ENCODE assay signal across 11 mouse cellular contexts in the genomic region with DNA sequence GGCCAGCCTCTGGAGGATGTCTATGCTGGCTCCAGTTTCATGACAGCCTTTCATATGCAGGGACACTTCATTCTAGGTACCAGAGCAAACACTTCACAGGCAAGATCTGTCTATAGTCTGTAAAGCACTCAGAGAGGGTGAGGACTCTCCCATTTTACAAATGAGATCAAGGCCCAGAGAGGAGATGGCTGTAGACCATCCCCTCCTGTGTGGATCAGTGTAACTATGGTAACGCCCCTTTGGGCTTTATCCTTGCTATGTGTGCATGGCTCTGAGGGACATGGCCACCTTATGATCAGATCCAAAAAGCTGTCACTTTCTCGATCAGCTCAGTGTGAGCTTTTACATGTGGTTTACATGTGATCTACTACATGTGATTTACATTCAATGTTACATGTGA. TPM values are rescaled to one million over a fixed set of nuclear protein-coding genes. Genes with fewer than 3 reads are reported as not detected.
DNase-seq lines count a peak whose midpoint lies in the region; ATAC-seq lines count a peak whose summit lies in the region.
"Had no signal": no experiment of that assay in that cellular context is flagged by ENCODE, and none has a peak within 500 bp of the region (broad histone marks: within the 10 kb centered on the region; RNA-seq: fewer than 3 reads in every experiment).

No protein-coding gene starts in this region.

- DNase-seq in heart, adult 18-20 months = no peak
- no peak for DNase-seq in liver, embryonic 13.5 days
- DNase-seq in layer of hippocampus, adult 18-20 months (ENCODE audit: low spot score in 2 of 2) = no peak
- no peak for DNase-seq in adrenal gland, adult 18-20 months (ENCODE audit: low spot score in 2 of 2)
- DNase-seq: spleen, adult 18-20 months; thymus, postnatal 36 days had no signal

- H3K27me3 ChIP-seq in heart, embryonic 16.5 days (ENCODE audit: control insufficient read depth, insufficient read depth, low read length) = no peaks in the 10 kb centered on the region
- H3K27me3 ChIP-seq in neural tube, embryonic 13.5 days = no peaks in the 10 kb centered on the region
- no peaks in the 10 kb centered on the region for H3K27me3 ChIP-seq in neural tube, embryonic 15.5 days (replicated peaks)
- no peaks in the 10 kb centered on the region for H3K27me3 ChIP-seq in liver, embryonic 13.5 days

- 51% methylated on average over 2 of the region's 2 CpGs for WGBS in heart, embryonic 16.5 days
- 81% methylated on average over 2 of the region's 2 CpGs for WGBS in neural tube, embryonic 13.5 days
- 86% methylated on average over 2 of the region's 2 CpGs for WGBS in neural tube, embryonic 15.5 days
- whole genome bisulfite sequencing in liver, embryonic 13.5 days (ENCODE audit: insufficient replicate concordance) = 53% methylated on average over 2 of the region's 2 CpGs

- peaks cover 43% of the 10 kb centered on the region for H3K4me1 ChIP-seq in heart, embryonic 16.5 days (ENCODE audit: control insufficient read depth, insufficient read depth, low read length)
- H3K4me1 ChIP-seq in neural tube, embryonic 13.5 days (replicated peaks) = peaks cover 43% of the 10 kb centered on the region
- peaks cover 18% of the 10 kb centered on the region for H3K4me1 ChIP-seq in neural tube, embryonic 15.5 days
- peaks cover 56% of the 10 kb centered on the region for H3K4me1 ChIP-seq in liver, embryonic 13.5 days (replicated peaks)

- peak overlapping the region; percentile 8; the same call in 1 of the 2 replicates for H3K9ac ChIP-seq in heart, embryonic 16.5 days (ENCODE audit: low read length)
- H3K9ac ChIP-seq in neural tube, embryonic 13.5 days = 0 out of 2 replicates have a peak overlapping the region, but pooled peaks have one; percentile 12
- no peak overlapping the region for H3K9ac ChIP-seq in neural tube, embryonic 15.5 days (replicated peaks)
- H3K9ac ChIP-seq in liver, embryonic 13.5 days = no peak overlapping the region

- H3K9me3 ChIP-seq in heart, embryonic 16.5 days (replicated peaks; ENCODE audit: control insufficient read depth, low read length) = no peaks in the 10 kb centered on the region
- no peaks in the 10 kb centered on the region for H3K9me3 ChIP-seq in neural tube, embryonic 13.5 days
- H3K9me3 ChIP-seq in neural tube, embryonic 15.5 days (replicated peaks) = no peaks in the 10 kb centered on the region
- H3K9me3 ChIP-seq in liver, embryonic 13.5 days (replicated peaks) = no peaks in the 10 kb centered on the region

- H3K27ac ChIP-seq in heart, embryonic 16.5 days (ENCODE audit: low read length) = peak overlapping the region; percentile 88
- H3K27ac ChIP-seq in neural tube, embryonic 13.5 days (replicated peaks) = no peak overlapping the region
- no peak overlapping the region for H3K27ac ChIP-seq in neural tube, embryonic 15.5 days (replicated peaks)
- peak overlapping the region; percentile 64 for H3K27ac ChIP-seq in liver, embryonic 13.5 days

- H3K36me3 ChIP-seq in heart, embryonic 16.5 days (ENCODE audit: control insufficient read depth, insufficient read depth) = 0 out of 2 replicates have a peak, but pooled peaks cover 4% of the 10 kb centered on the region
- H3K36me3 ChIP-seq in neural tube, embryonic 13.5 days = no peaks in the 10 kb centered on the region
- H3K36me3 ChIP-seq in neural tube, embryonic 15.5 days = no peaks in the 10 kb centered on the region
- 0 out of 2 replicates have a peak, but pooled peaks cover 4% of the 10 kb centered on the region for H3K36me3 ChIP-seq in liver, embryonic 13.5 days

- no peak overlapping the region for H3K4me2 ChIP-seq in heart, embryonic 16.5 days (ENCODE audit: low read depth, low read length)
- H3K4me2 ChIP-seq in neural tube, embryonic 13.5 days = no peak overlapping the region
- H3K4me2 ChIP-seq in neural tube, embryonic 15.5 days = no peak overlapping the region
- no peak overlapping the region for H3K4me2 ChIP-seq in liver, embryonic 13.5 days

- no peak for ATAC-seq in heart, embryonic 16.5 days (replicated peaks; ENCODE audit: extremely low read depth, insufficient read depth, low FRiP score)
- ATAC-seq in neural tube, embryonic 13.5 days (ENCODE audit: low read depth) = no peak
- ATAC-seq in neural tube, embryonic 15.5 days (ENCODE audit: low FRiP score) = no peak
- no peak for ATAC-seq in liver, embryonic 13.5 days (ENCODE audit: low read depth)
- no peak for ATAC-seq in megakaryocyte-erythroid progenitor cell, adult 5-6 weeks (replicated peaks; ENCODE audit: low FRiP score, low TSS enrichment, poor library complexity, severe bottlenecking)

- no peak overlapping the region for H3K4me3 ChIP-seq in heart, embryonic 16.5 days (ENCODE audit: low read length)
- no peak overlapping the region for H3K4me3 ChIP-seq in neural tube, embryonic 13.5 days
- H3K4me3 ChIP-seq in neural tube, embryonic 15.5 days (replicated peaks) = no peak overlapping the region
- no peak overlapping the region for H3K4me3 ChIP-seq in liver, embryonic 13.5 days (replicated peaks)

RNA-seq across cellular contexts. Expression of a gene that starts 10.9 kb away (rescaled TPM):
- polyA plus RNA-seq in heart, embryonic 16.5 days (2015; fragmentation: Nextera tagmentation; extraction: Ambion mirVana) = 3.1 and 3.9 TPM in 2 replicates
- 1 to 10 TPM; 6.2 to 6.6 TPM for total RNA-seq in heart, adult 18-20 months (2021)
- 1.7 and 2.2 TPM in 2 replicates for polyA plus RNA-seq in neural tube, embryonic 13.5 days (2015; fragmentation: Nextera tagmentation; extraction: Ambion mirVana)
- polyA plus RNA-seq in neural tube, embryonic 15.5 days (2015; fragmentation: Nextera tagmentation; extraction: Ambion mirVana) = 0.87 and 1.9 TPM in 2 replicates
- polyA plus RNA-seq in liver, embryonic 13.5 days (2015; fragmentation: Nextera tagmentation; extraction: Ambion mirVana) = 0.86 and 1.0 TPM in 2 replicates
- total RNA-seq in layer of hippocampus, adult 18-20 months (2021) = 1 to 10 TPM in 1 of 2 experiments, under 1 TPM in 1; 0.99 to 1.4 TPM
- total RNA-seq in megakaryocyte-erythroid progenitor cell, adult 5-6 weeks (2014; fragmentation: Nextera tagmentation) = 0.30 and 1.2 TPM in 2 replicates
- not detected in 2 replicates for total RNA-seq in megakaryocyte-erythroid progenitor cell, adult 5-6 weeks (2017)
- total RNA-seq in adrenal gland, adult 18-20 months (2021) = 10 to 100 TPM; 12.0 to 18.1 TPM

RNA-seq across cellular contexts. Expression of a gene that starts 56.1 kb away (rescaled TPM):
- 0.58 and 0.87 TPM in 2 replicates for polyA plus RNA-seq in heart, embryonic 16.5 days (2015; fragmentation: Nextera tagmentation; extraction: Ambion mirVana)
- 1 to 10 TPM; 3.1 to 3.7 TPM for total RNA-seq in heart, adult 18-20 months (2021)
- polyA plus RNA-seq in neural tube, embryonic 13.5 days (2015; fragmentation: Nextera tagmentation; extraction: Ambion mirVana) = 12.6 and 14.2 TPM in 2 replicates
- polyA plus RNA-seq in neural tube, embryonic 15.5 days (2015; fragmentation: Nextera tagmentation; extraction: Ambion mirVana) = 35.2 and 42.5 TPM in 2 replicates
- polyA plus RNA-seq in liver, embryonic 13.5 days (2015; fragmentation: Nextera tagmentation; extraction: Ambion mirVana) = 0.09 TPM in 1 of 2 replicates, not detected in the other
- total RNA-seq in layer of hippocampus, adult 18-20 months (2021) = 1 to 10 TPM; 3.1 to 3.9 TPM
- total RNA-seq in megakaryocyte-erythroid progenitor cell, adult 5-6 weeks (2014; fragmentation: Nextera tagmentation) = not detected in 2 replicates
- not detected in 2 replicates for total RNA-seq in megakaryocyte-erythroid progenitor cell, adult 5-6 weeks (2017)
- 1 to 10 TPM; 1.3 to 2.4 TPM for total RNA-seq in adrenal gland, adult 18-20 months (2021)
- total RNA-seq: megakaryocyte progenitor cell, adult 5-6 weeks had no signal

Comparison
In these comparisons a context has a peak if more than half of its experiments do, and no peak if none do; other contexts are left out.
1. H3K9ac ChIP-seq: peak in heart, embryonic 16.5 days (single experiment) and neural tube, embryonic 13.5 days (single experiment); none in neural tube, embryonic 15.5 days (single experiment) and liver, embryonic 13.5 days (single experiment).
2. H3K27ac ChIP-seq: peak in heart, embryonic 16.5 days (single experiment) and liver, embryonic 13.5 days (single experiment); none in neural tube, embryonic 13.5 days (single experiment) and neural tube, embryonic 15.5 days (single experiment).